Mouse (Mus musculus) neural tube, postnatal 0 days (tissue): ENCODE measurements around the gene Gm3424. TPM values are rescaled to one million over a fixed set of nuclear protein-coding genes. Genes with fewer than 3 reads are reported as not detected.

Source experiments
- polyA plus RNA-seq: library from polyadenylated mRNA; unstranded; fragments of >200 nt; fragmentation: Nextera tagmentation; extraction: Ambion mirVana; gene quantifications from 2 replicates; pipeline ENCODE4 v1.2.1, GENCODE M21; 2015

Gene Gm3424
- polyA plus RNA-seq, result not detected in 2 replicates

DNA sequence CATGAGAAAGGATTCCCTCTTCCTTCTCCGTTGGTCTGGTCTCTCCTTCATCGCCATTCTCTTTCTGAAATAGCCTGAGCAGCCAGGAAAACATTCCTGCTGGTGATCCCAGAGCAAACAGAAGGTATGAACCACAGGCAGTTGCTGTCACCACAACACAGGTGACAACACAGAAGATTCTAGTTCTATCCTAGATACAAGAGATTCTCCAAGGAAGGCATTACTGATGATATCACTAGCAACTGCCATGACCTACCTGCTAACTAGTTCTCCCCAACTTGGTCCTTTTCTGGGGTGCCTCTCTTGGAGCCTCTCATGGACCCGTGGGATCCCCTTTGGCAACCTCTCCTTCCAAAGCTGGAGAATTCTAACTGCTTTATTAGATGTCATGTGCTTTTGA, at the start of gene Gm3424:
TSS of gene Gm3424 (minus strand) at position 101 of the 400 bp plus-strand sequence.

DNA sequence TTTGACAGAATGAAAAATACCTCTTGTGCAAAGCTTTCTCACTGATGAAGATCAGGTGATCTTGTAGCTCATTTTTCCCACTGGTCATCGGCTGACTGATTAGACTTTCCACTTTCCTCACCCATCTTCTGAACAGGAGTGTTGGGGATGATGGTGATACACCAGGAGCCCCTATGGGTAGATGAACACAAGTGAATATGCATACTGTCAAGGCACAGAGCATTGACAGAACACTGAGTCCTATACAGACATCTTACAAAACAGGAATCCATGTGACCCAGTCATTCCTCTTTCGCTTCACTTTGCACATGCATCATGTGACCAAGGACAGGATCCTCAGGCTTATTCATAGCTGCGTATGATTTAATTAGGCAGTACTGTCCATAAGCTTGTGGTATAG, 22.2 kb downstream of the Gm3424 start, which contains the start of gene Gm3383:
TSS of gene Gm3383 (minus strand) at position 101 of the 400 bp plus-strand sequence.

Other genes starting within 250 kb of the Gm3424 start
- not detected in 2 replicates for gene Gm8265, start 197.3 kb downstream of the Gm3424 start, polyA plus RNA-seq
- not detected in 2 replicates for gene Gm9603, start 142.9 kb downstream of the Gm3424 start, polyA plus RNA-seq
- gene Gm3373, start 88.8 kb downstream of the Gm3424 start, polyA plus RNA-seq, result 1.1 and 1.5 TPM in 2 replicates
- 2.9 and 4.8 TPM in 2 replicates for gene Gm3383, start 22.3 kb downstream of the Gm3424 start, polyA plus RNA-seq
- 1.5 and 1.7 TPM in 2 replicates for gene Gm8237, start 50.1 kb upstream of the Gm3424 start, polyA plus RNA-seq
- 3.7 and 4.4 TPM in 2 replicates for gene Gm3248, start 131.4 kb upstream of the Gm3424 start, polyA plus RNA-seq
- not detected in 2 replicates for gene Gm3453, start 148.8 kb upstream of the Gm3424 start, polyA plus RNA-seq
- not detected in 2 replicates for gene Gm6337, start 227.9 kb upstream of the Gm3424 start, polyA plus RNA-seq